Mouse (Mus musculus) C2C12 (cell line): ENCODE measurements around the gene Mcts2. TPM values are rescaled to one million over a fixed set of nuclear protein-coding genes. Genes with fewer than 3 reads are reported as not detected.

Experiments used
- H3K27me3 ChIP-seq: one replicate; pipeline ENCODE4 v1.6.1; 2011; ENCODE audit not compliant: control insufficient read depth, insufficient read depth, insufficient read length
- H3K36me3 ChIP-seq: one replicate; pipeline ENCODE4 v1.6.1; 2011; ENCODE audit not compliant: control insufficient read depth, insufficient read depth
- H3K4me3 ChIP-seq: one replicate; pipeline ENCODE4 v1.5.1; 2011; ENCODE audit warnings: mild to moderate bottlenecking, control low read depth; ENCODE audit not compliant: poor library complexity, insufficient read depth, severe bottlenecking
- H3K79me2 ChIP-seq: one replicate; pipeline ENCODE4 v1.6.1; 2011; ENCODE audit not compliant: control insufficient read depth, insufficient read depth
- H3K79me3 ChIP-seq: one replicate; pipeline ENCODE4 v1.6.1; 2011; ENCODE audit warnings: low read depth, control low read depth
- H3ac ChIP-seq: one replicate; pipeline ENCODE3; 2011; ENCODE audit warnings: low read depth; ENCODE audit not compliant: control insufficient read depth, insufficient read length
- CEBPB ChIP-seq: IDR thresholded peaks from one replicate; pipeline ENCODE4 v1.6.1; 2011; ENCODE audit warnings: low read depth, mild to moderate bottlenecking, control low read depth, moderate library complexity
- CTCF ChIP-seq: IDR thresholded peaks from one replicate; pipeline ENCODE4 v1.5.1; 2011; ENCODE audit not compliant: control insufficient read depth, insufficient read depth, insufficient read length
- FOSL1 ChIP-seq: IDR thresholded peaks from one replicate; pipeline ENCODE4 v1.8.0; 2011; ENCODE audit warnings: mild to moderate bottlenecking, low read length; ENCODE audit not compliant: poor library complexity, insufficient read depth, severe bottlenecking
- MAX ChIP-seq: IDR thresholded peaks from one replicate; pipeline ENCODE4 v1.6.1; 2011; ENCODE audit warnings: mild to moderate bottlenecking, control low read depth
- MYOD1 ChIP-seq: IDR thresholded peaks from one replicate; pipeline ENCODE4 v1.6.1; 2011; ENCODE audit warnings: low read depth; ENCODE audit not compliant: control insufficient read depth, insufficient read length
- MYOG ChIP-seq: IDR thresholded peaks from one replicate; pipeline ENCODE4 v1.6.1; 2011; ENCODE audit not compliant: control insufficient read depth, insufficient read length; ENCODE audit errors: extremely low read depth
- USF1 ChIP-seq: IDR thresholded peaks from one replicate; pipeline ENCODE4 v1.6.1; 2011; ENCODE audit warnings: low read depth, mild to moderate bottlenecking, control low read depth, moderate library complexity
- polyA plus RNA-seq: library from polyadenylated mRNA; unstranded; fragments of >200 nt; fragmentation: generic; extraction: Trizol; gene quantifications from one replicate; pipeline ENCODE4 v1.2.1, GENCODE M21; 2012; ENCODE audit warnings: missing spikeins

The Mcts2 gene
- polyA plus RNA-seq, 1 experiment, result 24.7 TPM

- H3K79me2 ChIP-seq, result no peaks in the 10 kb centered on the region
- no peaks in the 10 kb centered on the region for H3K79me3 ChIP-seq
- peaks cover 28% of the 10 kb centered on the region for H3K36me3 ChIP-seq
- no peaks in the 10 kb centered on the region for H3K27me3 ChIP-seq
- no peak overlapping the region for H3K4me3 ChIP-seq
- TF ChIP-seq MAX (no peak), CEBPB (no peak), USF1 (no peak), MYOG (no peak), CTCF (no peak), FOSL1 (no peak), MYOD1 (no peak)
- H3ac ChIP-seq, result no peak overlapping the region
Measured at GRCm38 (mm10) chr2:152709066-152709465, 22.2 kb downstream of the Mcts2 start.

- no peaks in the 10 kb centered on the region for H3K79me3 ChIP-seq
- TF ChIP-seq FOSL1, result no peak
- no peak for TF ChIP-seq MYOD1
- no peak for TF ChIP-seq USF1
- no peak for TF ChIP-seq MYOG
- TF ChIP-seq CTCF, result no peak
- no peak for TF ChIP-seq CEBPB
- TF ChIP-seq MAX, result no peak
Measured at GRCm38 (mm10) chr2:152716241-152716772, 29.5 kb downstream of the Mcts2 start.

GRCm38 (mm10) chr2:152717652-152718051, 30.8 kb downstream of the Mcts2 start:
- H3K27me3 ChIP-seq, result no peaks in the 10 kb centered on the region
- no peaks in the 10 kb centered on the region for H3K79me2 ChIP-seq
- H3K36me3 ChIP-seq, result no peaks in the 10 kb centered on the region
- no peak overlapping the region for H3K4me3 ChIP-seq
- TF ChIP-seq MYOD1 (no peak), MAX (no peak), FOSL1 (no peak), USF1 (no peak), CTCF (no peak), MYOG (no peak), CEBPB (no peak)
- no peak overlapping the region for H3ac ChIP-seq
- no peaks in the 10 kb centered on the region for H3K79me3 ChIP-seq

More at GRCm38 (mm10) chr2:152716241-152716772, 29.5 kb downstream of the Mcts2 start:
- Histone ChIP-seq H3K27me3 (no peaks in the 10 kb centered on the region), H3K4me3 (no peak overlapping the region), H3K36me3 (no peaks in the 10 kb centered on the region), H3K79me2 (no peaks in the 10 kb centered on the region), H3ac (no peak overlapping the region)

GRCm38 (mm10) chr2:152718076-152718475, 31.2 kb downstream of the Mcts2 start:
- H3ac ChIP-seq, result no peak overlapping the region
- no peaks in the 10 kb centered on the region for H3K79me3 ChIP-seq
- no peaks in the 10 kb centered on the region for H3K27me3 ChIP-seq
- H3K4me3 ChIP-seq, result no peak overlapping the region
- H3K36me3 ChIP-seq, result no peaks in the 10 kb centered on the region
- H3K79me2 ChIP-seq, result no peaks in the 10 kb centered on the region
- no peak for TF ChIP-seq USF1
- TF ChIP-seq CEBPB, result no peak
- no peak for TF ChIP-seq FOSL1
- no peak for TF ChIP-seq CTCF
- TF ChIP-seq MYOG, result no peak
- no peak for TF ChIP-seq MYOD1
- TF ChIP-seq MAX, result no peak

GRCm38 (mm10) chr2:152723651-152724331, 37.0 kb downstream of the Mcts2 start:
- Histone ChIP-seq H3K79me3 (no peaks in the 10 kb centered on the region), H3K36me3 (no peaks in the 10 kb centered on the region), H3K79me2 (peaks cover 17% of the 10 kb centered on the region), H3K27me3 (no peaks in the 10 kb centered on the region), H3K4me3 (no peak overlapping the region), H3ac (no peak overlapping the region)
- no peak for TF ChIP-seq MYOG

GRCm38 (mm10) chr2:152724332-152724723, 37.5 kb downstream of the Mcts2 start:
- no peaks in the 10 kb centered on the region for H3K27me3 ChIP-seq
- no peak overlapping the region for H3K4me3 ChIP-seq
- TF ChIP-seq FOSL1, result no peak
- no peak for TF ChIP-seq MYOD1
- no peak for TF ChIP-seq MAX
- no peak for TF ChIP-seq USF1
- TF ChIP-seq CEBPB, result no peak
- no peak for TF ChIP-seq MYOG
- H3K79me3 ChIP-seq, result no peaks in the 10 kb centered on the region
- no peaks in the 10 kb centered on the region for H3K36me3 ChIP-seq
- H3ac ChIP-seq, result no peak overlapping the region
- peaks cover 22% of the 10 kb centered on the region for H3K79me2 ChIP-seq
